Mouse (Mus musculus) midbrain, embryonic 11.5 days (tissue): ENCODE results near the gene H2afx. TPM values are rescaled to one million over a fixed set of nuclear protein-coding genes. Genes with fewer than 3 reads are reported as not detected.
A peak's percentile ranks its signal among the peaks of the same experiment; 100 is the strongest.

Experiments
- ATAC-seq: fragments of 200-750 bp; cut with Nextera tagmentation; 2 replicates; pipeline ENCODE4 v1.8.0; 2017; ENCODE audit warnings: moderate TSS enrichment, moderate library complexity; ENCODE audit not compliant: low FRiP score
- DNase-seq: peaks from one replicate; pipeline ENCODE4 v3.0.0; 2015; ENCODE audit warnings: low spot score; ENCODE audit errors: missing footprints
- H3K27ac ChIP-seq: fragments of 300-500 bp; sonication (generic); 2 replicates; pipeline ENCODE4 v1.5.1; 2014; ENCODE audit warnings: low read depth, low read length
- H3K27me3 ChIP-seq: fragments of 300-500 bp; sonication (generic); 2 replicates; pipeline ENCODE4 v1.6.1; 2014; ENCODE audit warnings: mild to moderate bottlenecking, low read length, moderate library complexity, mixed read lengths; ENCODE audit not compliant: control insufficient read depth, insufficient read depth
- H3K36me3 ChIP-seq: fragments of 300-500 bp; sonication (generic); 2 replicates; pipeline ENCODE4 v1.6.1; 2014; ENCODE audit warnings: mild to moderate bottlenecking, low read length, moderate library complexity, mixed read lengths; ENCODE audit not compliant: control insufficient read depth, insufficient read depth
- H3K4me1 ChIP-seq: fragments of 300-500 bp; sonication (generic); 2 replicates; pipeline ENCODE4 v1.6.1; 2014; ENCODE audit warnings: low read length; ENCODE audit not compliant: control insufficient read depth, insufficient read depth
- H3K4me2 ChIP-seq: fragments of 300-500 bp; sonication (generic); 2 replicates; pipeline ENCODE4 v1.6.1; 2014; ENCODE audit warnings: mild to moderate bottlenecking, moderate library complexity
- H3K4me3 ChIP-seq: fragments of 300-500 bp; sonication (generic); 2 replicates; pipeline ENCODE4 v1.5.1; 2014; ENCODE audit warnings: low read depth, low read length
- H3K9ac ChIP-seq: fragments of 300-500 bp; sonication (generic); 2 replicates; pipeline ENCODE4 v1.6.1; 2014; ENCODE audit warnings: low read length
- H3K9me3 ChIP-seq: fragments of 300-500 bp; sonication (generic); 2 replicates; pipeline ENCODE4 v1.6.1; 2016; ENCODE audit warnings: low read length; ENCODE audit not compliant: control insufficient read depth
- WGBS: fragments of 180-500 bp; shearing (Covaris S2); extraction: QIAGEN DNeasy Blood & Tissue Kit; methylation state at CpG from one replicate; pipeline ENCODE4 v1.1.7; 2014; 5-methylcytosine and 5-hydroxymethylcytosine counted together
- polyA plus RNA-seq: library from polyadenylated mRNA; unstranded; fragments of >200 nt; fragmentation: Nextera tagmentation; extraction: Ambion mirVana; gene quantifications from 2 replicates; pipeline ENCODE4 v1.2.1, GENCODE M21; 2014

Gene H2afx
- polyA plus RNA-seq, 1 experiment from 2014 or later, result 377 TPM

DNA sequence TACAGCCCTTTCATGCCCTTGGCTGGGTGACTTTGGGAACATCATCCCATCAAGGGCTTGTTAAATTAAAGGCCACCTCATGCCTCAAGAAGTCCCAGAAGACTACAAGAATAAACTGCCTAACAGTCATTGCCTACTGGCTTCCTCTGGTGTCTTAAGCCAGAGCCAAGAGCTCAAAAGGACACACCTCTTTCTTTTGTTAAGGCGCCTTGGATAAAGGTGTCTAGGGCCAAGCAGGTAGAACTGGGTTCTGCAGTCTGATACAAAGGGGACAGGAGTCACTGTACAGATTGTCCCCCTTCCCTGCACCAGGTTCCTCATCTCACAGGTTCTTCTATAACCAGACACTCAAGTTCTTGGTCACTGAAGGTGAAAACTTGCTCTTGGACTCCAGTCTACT lies 8.1 kb downstream of the H2afx start:
- Histone ChIP-seq H3K9ac (peak overlapping the region; percentile 55; the same call in 1 of the 2 replicates), H3K4me3 (no peak overlapping the region), H3K4me1 (peaks cover 6% of the 10 kb centered on the region), H3K27ac (peak overlapping the region; percentile 25; the same call in 1 of the 2 replicates), H3K9me3 (no peaks in the 10 kb centered on the region), H3K4me2 (peak overlapping the region; percentile 59; the same call in 1 of the 2 replicates), H3K36me3 (peaks cover 8% of the 10 kb centered on the region), H3K27me3 (no peaks in the 10 kb centered on the region)
- WGBS, result 92% methylated on average over 1 of the region's 1 CpGs
- no peak for ATAC-seq
- no peak for DNase-seq

- DNase-seq (no peak), ATAC-seq (peak; percentile 17; the same call in 1 of the 2 replicates)
- Histone ChIP-seq H3K4me3 (peak overlapping the region; percentile 49), H3K9ac (peak overlapping the region; percentile 55), H3K27ac (peak overlapping the region; percentile 86), H3K4me1 (peaks cover 6% of the 10 kb centered on the region), H3K9me3 (no peaks in the 10 kb centered on the region), H3K36me3 (peaks cover 13% of the 10 kb centered on the region), H3K4me2 (peak overlapping the region; percentile 59), H3K27me3 (no peaks in the 10 kb centered on the region)
- WGBS, result 20% methylated on average over 6 of the region's 6 CpGs
These were observed 8.8 kb downstream of the H2afx start for GRCm38 (mm10) chr9:44343290-44343689.

DNA sequence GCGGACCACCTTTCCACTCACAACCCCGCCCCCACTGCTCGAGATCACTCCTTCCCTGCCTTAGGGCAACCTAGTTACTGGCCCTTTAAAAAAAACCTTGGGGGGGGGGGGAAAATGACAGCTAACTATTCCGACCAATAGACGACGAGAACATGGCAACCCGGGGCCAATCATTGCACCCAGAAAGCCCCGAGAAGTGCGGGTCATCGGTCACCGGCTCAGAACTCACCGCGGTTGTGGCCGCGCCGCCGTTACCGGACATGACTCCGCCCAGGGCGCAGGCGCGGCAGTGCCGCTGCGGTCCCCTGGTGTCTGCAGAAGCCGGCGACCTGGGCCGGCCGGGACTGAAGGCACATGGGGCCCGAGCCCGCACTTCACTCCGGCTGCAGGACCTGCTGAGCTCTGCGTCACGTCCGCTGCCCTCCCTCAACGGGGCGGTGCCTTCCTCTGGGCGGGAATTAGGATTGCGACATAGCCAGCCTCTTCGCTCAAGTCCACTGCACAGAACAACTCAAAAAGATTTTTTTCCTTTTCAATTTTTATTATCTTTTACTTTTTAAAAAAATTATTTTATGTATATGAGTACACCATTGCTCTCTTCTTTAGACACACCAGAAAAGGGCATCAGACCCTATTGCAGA lies 9.4 kb downstream of the H2afx start, which contains the start of gene Hmbs:
Gene Hmbs, minus strand, starts transcription at position 448 of the 641 bp plus-strand sequence.
- Histone ChIP-seq H3K4me2 (peak within 1 kb of the TSS; percentile 59), H3K9me3 (no peaks in the 10 kb centered on the region), H3K27ac (peak within 1 kb of the TSS; percentile 86), H3K27me3 (no peaks in the 10 kb centered on the region), H3K36me3 (peaks cover 19% of the 10 kb centered on the region), H3K4me1 (peaks cover 6% of the 10 kb centered on the region), H3K9ac (peak within 1 kb of the TSS; percentile 55), H3K4me3 (peak within 1 kb of the TSS; percentile 49)
- under 1% methylated on average over 39 of the region's 39 CpGs for WGBS
- ATAC-seq, result peak; percentile 95
- peak; percentile 99 for DNase-seq

DNA sequence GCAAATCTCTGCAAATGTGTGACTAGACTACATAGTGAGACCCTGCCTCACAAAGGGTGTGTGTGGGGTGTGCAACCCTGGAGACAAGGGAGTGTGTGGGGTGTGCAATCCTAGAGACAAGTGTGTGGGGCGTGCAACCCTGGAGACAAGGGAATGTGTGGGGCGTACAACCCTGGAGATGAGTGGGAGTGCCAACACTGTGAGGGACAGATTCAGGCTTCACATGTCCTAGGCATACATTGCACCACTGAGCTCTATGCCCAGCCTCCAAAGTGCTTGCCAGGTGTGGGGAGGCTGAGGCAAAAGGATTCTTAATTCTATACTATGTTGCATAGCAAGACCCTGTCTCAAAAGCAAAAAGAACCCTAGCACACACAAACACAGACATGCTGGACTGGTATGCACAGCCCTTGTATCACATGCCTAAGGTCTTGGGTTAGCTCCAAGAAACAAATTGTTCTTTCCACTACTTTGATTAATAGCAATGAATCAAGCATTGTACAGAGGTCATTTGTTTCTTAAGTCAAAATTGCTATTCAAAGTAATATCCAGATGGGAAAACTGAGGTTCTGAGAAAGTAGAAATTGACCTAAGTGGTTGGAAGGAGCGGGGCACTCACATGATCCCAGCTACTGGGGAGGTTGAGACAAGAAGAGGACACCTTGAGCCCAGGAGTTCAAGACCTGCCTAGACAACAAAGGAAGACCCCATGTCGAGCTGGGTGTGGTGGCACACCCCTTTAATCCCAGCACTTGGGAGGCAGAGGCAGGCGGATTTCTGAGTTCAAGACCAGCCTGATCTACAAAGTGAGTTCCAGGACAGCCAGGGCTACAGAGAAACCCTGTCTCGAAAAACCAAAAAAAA lies 11.3 kb downstream of the H2afx start:
- no peak overlapping the region for H3K27ac ChIP-seq
- 91% methylated on average over 6 of the region's 6 CpGs for WGBS
- ATAC-seq (no peak), DNase-seq (no peak)
- H3K36me3 ChIP-seq, result peaks cover 30% of the 10 kb centered on the region
- no peaks in the 10 kb centered on the region for H3K9me3 ChIP-seq
- H3K27me3 ChIP-seq, result no peaks in the 10 kb centered on the region
- no peak overlapping the region for H3K4me3 ChIP-seq
- H3K4me2 ChIP-seq, result no peak overlapping the region
- H3K4me1 ChIP-seq, result peaks cover 6% of the 10 kb centered on the region
- H3K9ac ChIP-seq, result no peak overlapping the region

DNA sequence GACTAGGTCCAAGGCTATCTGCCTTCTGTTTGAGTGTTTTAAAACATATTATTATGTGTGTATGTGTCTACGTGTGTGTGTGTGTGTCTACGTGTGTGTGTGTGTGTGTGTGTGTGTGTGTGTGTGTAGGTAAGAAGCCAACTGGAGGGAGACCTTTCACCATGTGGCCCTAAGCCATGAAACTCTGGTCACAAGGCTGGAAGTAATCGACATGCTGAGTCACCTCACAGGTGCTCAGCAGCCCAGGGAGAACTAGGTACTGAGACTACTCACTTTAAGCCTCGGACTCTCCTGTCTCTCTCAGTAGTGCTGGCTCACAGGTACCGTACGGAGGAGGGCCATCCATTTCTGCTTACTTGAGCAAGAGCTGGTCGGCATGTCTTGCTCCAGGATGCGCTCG lies 12.7 kb downstream of the H2afx start:
- Histone ChIP-seq H3K4me3 (no peak overlapping the region), H3K36me3 (peaks cover 33% of the 10 kb centered on the region), H3K4me1 (peaks cover 6% of the 10 kb centered on the region), H3K27ac (no peak overlapping the region), H3K27me3 (no peaks in the 10 kb centered on the region), H3K9ac (no peak overlapping the region), H3K9me3 (no peaks in the 10 kb centered on the region), H3K4me2 (no peak overlapping the region)
- no peak for DNase-seq
- WGBS, result 95% methylated on average over 9 of the region's 9 CpGs
- ATAC-seq, result no peak

- H3K4me1 ChIP-seq, result peaks cover 6% of the 10 kb centered on the region
- H3K4me2 ChIP-seq, result no peak overlapping the region
- H3K4me3 ChIP-seq, result no peak overlapping the region
- no peak overlapping the region for H3K27ac ChIP-seq
- WGBS, result 93% methylated on average over 4 of the region's 4 CpGs
- peaks cover 36% of the 10 kb centered on the region for H3K36me3 ChIP-seq
- DNase-seq (no peak), ATAC-seq (no peak)
- no peaks in the 10 kb centered on the region for H3K27me3 ChIP-seq
- no peak overlapping the region for H3K9ac ChIP-seq
- no peaks in the 10 kb centered on the region for H3K9me3 ChIP-seq
These were observed 13.1 kb downstream of the H2afx start for GRCm38 (mm10) chr9:44347621-44348020.

- Histone ChIP-seq H3K27me3 (no peaks in the 10 kb centered on the region), H3K4me1 (no peaks in the 10 kb centered on the region), H3K9ac (no peak overlapping the region), H3K27ac (no peak overlapping the region), H3K9me3 (no peaks in the 10 kb centered on the region), H3K4me2 (no peak overlapping the region), H3K4me3 (no peak overlapping the region), H3K36me3 (peaks cover 45% of the 10 kb centered on the region)
- WGBS, result 96% methylated on average over 4 of the region's 4 CpGs
- no peak for ATAC-seq
- DNase-seq, result no peak
These were observed 14.1 kb downstream of the H2afx start for GRCm38 (mm10) chr9:44348546-44348945.

- H3K4me2 ChIP-seq, result no peak overlapping the region
- no peaks in the 10 kb centered on the region for H3K27me3 ChIP-seq
- ATAC-seq, result no peak
- no peaks in the 10 kb centered on the region for H3K9me3 ChIP-seq
- 97% methylated on average over 4 of the region's 4 CpGs for WGBS
- H3K4me3 ChIP-seq, result no peak overlapping the region
- H3K9ac ChIP-seq, result no peak overlapping the region
- H3K27ac ChIP-seq, result no peak overlapping the region
- no peaks in the 10 kb centered on the region for H3K4me1 ChIP-seq
- peaks cover 66% of the 10 kb centered on the region for H3K36me3 ChIP-seq
- no peak for DNase-seq
These were observed 16.9 kb downstream of the H2afx start for GRCm38 (mm10) chr9:44351396-44351795.

- 93% methylated on average over 10 of the region's 10 CpGs for WGBS
- H3K9ac ChIP-seq, result no peak overlapping the region
- no peak overlapping the region for H3K4me2 ChIP-seq
- ATAC-seq, result no peak
- no peaks in the 10 kb centered on the region for H3K27me3 ChIP-seq
- no peak for DNase-seq
- H3K4me3 ChIP-seq, result no peak overlapping the region
- H3K36me3 ChIP-seq, result peaks cover 66% of the 10 kb centered on the region
- H3K4me1 ChIP-seq, result no peaks in the 10 kb centered on the region
- no peaks in the 10 kb centered on the region for H3K9me3 ChIP-seq
- no peak overlapping the region for H3K27ac ChIP-seq
These were observed 17.8 kb downstream of the H2afx start for GRCm38 (mm10) chr9:44352337-44352736.
